Mouse (Mus musculus): Measurements from ENCODE around the gene Eva1c. TPM values are rescaled to one million over a fixed set of nuclear protein-coding genes. Genes with fewer than 3 reads are reported as not detected.
A peak's percentile ranks its signal among the peaks of the same experiment; 100 is the strongest.

The Eva1c gene
- polyA plus RNA-seq, 1 experiment from 2014 or later = 1.2 TPM

DNA sequence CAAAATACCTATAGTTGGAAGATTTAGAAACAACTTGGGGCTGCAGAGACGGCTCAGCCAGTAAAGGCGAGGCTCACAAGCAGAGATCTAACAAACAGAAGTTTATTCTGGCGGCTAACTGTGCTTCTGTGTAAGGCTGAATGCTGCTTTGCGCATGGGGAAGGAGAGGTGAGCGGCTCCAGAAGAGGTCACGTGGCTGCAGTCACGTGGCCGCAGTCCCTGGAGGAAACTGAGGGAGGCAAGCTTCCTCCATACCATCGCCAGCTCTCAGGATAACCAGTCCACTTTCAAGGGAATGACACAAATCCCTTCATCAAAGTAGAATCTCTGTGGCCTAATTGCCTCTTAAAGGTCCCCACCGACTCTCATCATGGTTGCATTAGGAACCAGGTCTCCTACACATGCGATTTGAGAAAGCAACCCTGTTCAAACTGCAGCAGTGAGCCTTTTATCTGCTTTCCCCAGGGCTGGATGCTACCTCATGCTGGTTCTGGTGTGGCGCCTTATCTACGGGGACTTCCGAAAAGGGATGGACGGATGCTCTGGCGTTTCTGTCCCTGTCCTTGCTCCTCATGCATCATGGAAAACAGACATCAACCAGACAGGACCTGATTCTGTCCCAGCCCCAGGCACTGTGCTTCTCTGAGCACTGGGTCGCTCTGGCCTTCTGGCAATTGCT is 84.5 kb downstream of the Eva1c start:
- no peak overlapping the region for H3K4me3 ChIP-seq (replicated peaks; ENCODE audit: low read depth, low read length)
- ATAC-seq (replicated peaks; ENCODE audit: low FRiP score, low read depth) = no peak
- no peak overlapping the region for H3K9ac ChIP-seq (ENCODE audit: low read depth, low read length)
- no peaks in the 10 kb centered on the region for H3K27me3 ChIP-seq (ENCODE audit: insufficient read depth, low read length)
- H3K36me3 ChIP-seq (ENCODE audit: insufficient read depth, low read length) = no peaks in the 10 kb centered on the region
- no peaks in the 10 kb centered on the region for H3K9me3 ChIP-seq (replicated peaks; ENCODE audit: low read length)
- DNase-seq (ENCODE audit: low spot score) = no peak
- H3K4me2 ChIP-seq (ENCODE audit: low read length) = no peak overlapping the region
- 84% methylated on average over 17 of the region's 17 CpGs for WGBS
- no peak overlapping the region for H3K27ac ChIP-seq
- H3K4me1 ChIP-seq (replicated peaks; ENCODE audit: insufficient read depth, low read length) = no peaks in the 10 kb centered on the region
- TF ChIP-seq CTCF (IDR thresholded peaks at IDR 0.05; ENCODE audit: low read depth) = no peak

DNA sequence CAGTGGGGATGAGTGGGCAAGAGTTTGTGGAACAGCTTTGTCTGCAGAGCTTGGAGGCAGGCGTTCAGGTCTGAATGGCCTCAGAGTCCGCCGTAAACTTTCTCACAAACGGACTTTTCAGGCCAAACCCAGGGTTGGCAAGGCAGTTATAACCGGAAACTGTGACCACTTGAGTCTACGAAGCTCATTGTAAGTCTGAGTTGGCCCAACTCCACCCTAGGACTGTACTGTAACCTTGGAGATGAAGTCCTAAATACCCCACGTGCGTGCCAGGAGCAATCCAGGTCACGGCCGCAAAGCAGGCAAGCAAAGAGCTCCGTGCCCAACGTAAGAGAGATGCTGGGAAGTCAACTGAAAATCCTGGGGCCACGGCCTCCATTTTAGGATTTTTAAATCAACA is 85.2 kb downstream of the Eva1c start:
- Histone ChIP-seq H3K27ac (no peak overlapping the region), H3K4me3 (replicated peaks; ENCODE audit: low read depth, low read length) (no peak overlapping the region), H3K4me1 (replicated peaks; ENCODE audit: insufficient read depth, low read length) (0 out of 2 replicates have a peak, but pooled peaks cover 4% of the 10 kb centered on the region), H3K4me2 (ENCODE audit: low read length) (no peak overlapping the region), H3K9me3 (replicated peaks; ENCODE audit: low read length) (no peaks in the 10 kb centered on the region), H3K36me3 (ENCODE audit: insufficient read depth, low read length) (no peaks in the 10 kb centered on the region), H3K9ac (ENCODE audit: low read depth, low read length) (no peak overlapping the region), H3K27me3 (ENCODE audit: insufficient read depth, low read length) (no peaks in the 10 kb centered on the region)
- 79% methylated on average over 13 of the region's 13 CpGs for WGBS
- ATAC-seq (replicated peaks; ENCODE audit: low FRiP score, low read depth) (no peak), DNase-seq (ENCODE audit: low spot score) (no peak)
- no peak for TF ChIP-seq CTCF (IDR thresholded peaks at IDR 0.05; ENCODE audit: low read depth)

DNA sequence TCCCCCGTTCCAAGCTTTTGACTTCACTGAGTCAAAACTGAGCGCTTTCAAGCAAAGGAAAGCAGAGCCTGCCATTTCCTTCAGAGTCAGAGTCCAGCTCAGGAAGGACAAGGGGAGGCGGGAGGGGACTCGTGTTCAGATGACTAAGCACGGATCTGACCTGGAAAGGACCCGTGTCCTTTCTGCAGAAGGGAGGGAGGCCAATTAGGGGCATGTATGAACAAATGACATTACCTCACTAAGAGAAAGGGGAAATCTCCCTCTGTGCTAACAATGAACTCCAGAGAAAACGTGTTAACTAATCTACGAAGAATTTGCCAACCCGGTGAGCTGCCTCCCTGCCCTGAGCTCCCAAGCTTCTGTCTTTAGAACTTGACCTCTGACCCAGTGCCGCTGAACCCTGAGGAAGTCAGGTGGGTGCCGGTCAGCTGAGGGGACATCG is 89.5 kb downstream of the Eva1c start:
- no peaks in the 10 kb centered on the region for H3K9me3 ChIP-seq (replicated peaks; ENCODE audit: low read length)
- no peak overlapping the region for H3K4me3 ChIP-seq (replicated peaks; ENCODE audit: low read depth, low read length)
- H3K27ac ChIP-seq = peak overlapping the region; percentile 48; the same call in 1 of the 2 replicates
- 0 out of 2 replicates have a peak, but pooled peaks cover 4% of the 10 kb centered on the region for H3K4me1 ChIP-seq (replicated peaks; ENCODE audit: insufficient read depth, low read length)
- H3K4me2 ChIP-seq (ENCODE audit: low read length) = peak overlapping the region; percentile 45
- ATAC-seq (replicated peaks; ENCODE audit: low FRiP score, low read depth) (peak; percentile 74), DNase-seq (ENCODE audit: low spot score) (peak; percentile 78)
- peak overlapping the region; percentile 3; the same call in 1 of the 2 replicates for H3K9ac ChIP-seq (ENCODE audit: low read depth, low read length)
- 12% methylated on average over 12 of the region's 12 CpGs for WGBS
- no peak for TF ChIP-seq CTCF (IDR thresholded peaks at IDR 0.05; ENCODE audit: low read depth)
- no peaks in the 10 kb centered on the region for H3K27me3 ChIP-seq (ENCODE audit: insufficient read depth, low read length)
- no peaks in the 10 kb centered on the region for H3K36me3 ChIP-seq (ENCODE audit: insufficient read depth, low read length)

DNA sequence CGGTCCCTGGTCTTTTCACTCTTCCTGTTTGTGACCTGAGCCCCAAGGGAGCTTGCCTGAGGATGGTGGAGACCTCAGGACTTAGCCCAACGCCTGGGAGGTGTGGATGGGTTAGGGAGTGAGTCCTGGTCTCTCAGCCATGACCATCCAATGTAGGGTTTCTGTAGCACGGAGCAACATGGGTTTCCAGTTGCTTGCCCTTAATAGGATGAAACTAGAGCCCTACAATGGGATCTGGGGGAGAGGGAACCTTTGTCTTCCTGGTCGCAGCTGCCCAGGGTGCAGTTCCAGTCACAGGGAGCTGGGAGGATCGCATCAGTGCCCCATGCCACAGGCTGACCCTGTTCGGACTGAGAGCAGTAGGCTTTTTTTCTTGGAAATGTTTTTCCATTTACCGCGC is 90.6 kb downstream of the Eva1c start:
- Histone ChIP-seq H3K9ac (ENCODE audit: low read depth, low read length) (no peak overlapping the region), H3K36me3 (ENCODE audit: insufficient read depth, low read length) (no peaks in the 10 kb centered on the region), H3K4me2 (ENCODE audit: low read length) (no peak overlapping the region), H3K4me3 (replicated peaks; ENCODE audit: low read depth, low read length) (no peak overlapping the region), H3K9me3 (replicated peaks; ENCODE audit: low read length) (no peaks in the 10 kb centered on the region), H3K4me1 (replicated peaks; ENCODE audit: insufficient read depth, low read length) (0 out of 2 replicates have a peak, but pooled peaks cover 4% of the 10 kb centered on the region), H3K27me3 (ENCODE audit: insufficient read depth, low read length) (no peaks in the 10 kb centered on the region), H3K27ac (peak overlapping the region; percentile 42; the same call in 1 of the 2 replicates)
- 38% methylated on average over 8 of the region's 8 CpGs for WGBS
- DNase-seq (ENCODE audit: low spot score) = peak; percentile 87
- TF ChIP-seq CTCF (IDR thresholded peaks at IDR 0.05; ENCODE audit: low read depth) = no peak
- peak; percentile 87 for ATAC-seq (replicated peaks; ENCODE audit: low FRiP score, low read depth)

DNA sequence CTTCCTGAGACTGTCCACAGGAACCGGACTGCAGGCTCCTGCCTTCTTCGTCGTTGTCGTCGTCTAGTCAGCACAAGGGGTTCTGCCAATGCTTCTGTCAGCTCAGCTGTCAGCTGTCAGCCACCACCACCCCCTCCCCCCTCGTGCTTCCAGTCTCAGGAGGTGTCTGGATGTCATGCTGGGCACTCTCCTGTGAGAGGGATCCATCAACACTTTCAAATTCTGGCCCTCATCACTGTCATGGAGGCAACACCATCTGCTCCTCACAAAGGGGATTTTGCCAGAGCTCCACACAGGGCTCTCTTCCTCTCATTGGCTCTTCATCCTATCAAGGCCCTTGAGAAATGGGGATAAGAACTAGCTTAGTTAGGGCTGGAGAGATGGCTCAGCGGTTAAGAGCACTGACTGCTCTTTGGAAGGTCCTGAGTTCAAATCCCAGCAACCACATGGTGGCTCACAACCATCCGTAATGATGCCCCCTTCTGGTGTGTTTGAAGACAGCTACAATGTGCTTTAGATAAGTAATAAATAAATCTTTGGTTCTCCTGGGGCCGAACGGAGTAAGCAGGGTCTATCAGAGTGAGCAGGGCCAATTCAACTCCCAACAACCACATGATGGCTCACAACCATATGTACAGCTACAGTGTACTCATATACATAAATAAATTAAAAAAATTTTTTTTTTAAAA is 95.1 kb downstream of the Eva1c start:
- Histone ChIP-seq H3K27ac (no peak overlapping the region), H3K9me3 (replicated peaks; ENCODE audit: low read length) (no peaks in the 10 kb centered on the region), H3K4me3 (replicated peaks; ENCODE audit: low read depth, low read length) (no peak overlapping the region), H3K4me2 (ENCODE audit: low read length) (no peak overlapping the region), H3K9ac (ENCODE audit: low read depth, low read length) (no peak overlapping the region), H3K4me1 (replicated peaks; ENCODE audit: insufficient read depth, low read length) (no peaks in the 10 kb centered on the region), H3K36me3 (ENCODE audit: insufficient read depth, low read length) (peaks cover 4% of the 10 kb centered on the region; the same call in 1 of the 2 replicates), H3K27me3 (ENCODE audit: insufficient read depth, low read length) (no peaks in the 10 kb centered on the region)
- 61% methylated on average over 10 of the region's 10 CpGs for WGBS
- no peak for TF ChIP-seq CTCF (IDR thresholded peaks at IDR 0.05; ENCODE audit: low read depth)
- ATAC-seq (replicated peaks; ENCODE audit: low FRiP score, low read depth) (no peak), DNase-seq (ENCODE audit: low spot score) (no peak)

DNA sequence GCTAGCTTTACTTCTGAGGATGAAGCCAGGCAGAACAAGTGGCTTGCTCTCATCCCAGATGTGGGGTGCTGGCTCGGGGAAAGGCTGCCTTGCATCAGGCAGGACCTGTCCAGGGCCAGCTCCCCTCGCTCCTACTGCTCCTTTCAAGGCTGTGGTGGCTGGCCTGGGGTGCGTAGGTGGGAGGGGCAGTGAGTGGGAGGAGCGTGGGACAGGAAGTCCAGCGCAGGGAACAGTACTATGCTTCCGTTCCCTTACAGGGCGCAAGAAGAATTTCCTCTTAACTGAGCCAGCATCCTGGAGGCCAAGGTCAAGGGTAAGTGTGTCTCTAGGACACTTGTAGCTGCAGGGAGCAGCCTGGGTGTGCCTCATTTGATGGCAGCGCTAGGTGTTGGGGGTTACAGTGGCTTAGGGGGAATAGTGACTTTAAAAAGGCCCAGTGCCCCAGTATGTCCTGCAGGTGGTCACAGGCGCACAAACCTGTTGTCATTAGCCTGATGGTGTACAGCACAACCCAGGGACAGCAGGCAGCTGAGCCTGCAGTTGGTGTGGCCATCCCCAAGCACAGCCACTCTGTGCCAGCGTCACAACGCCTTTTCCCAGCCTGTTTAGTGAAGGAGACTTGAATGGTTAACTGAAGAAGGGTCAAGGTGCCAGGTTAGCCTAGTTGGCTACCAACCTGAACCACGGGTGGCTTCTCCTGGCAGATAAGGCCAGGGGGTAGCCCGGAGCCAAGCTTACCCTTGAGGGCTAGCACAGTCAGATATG is 98.3 kb downstream of the Eva1c start:
- Histone ChIP-seq H3K27ac (no peak overlapping the region), H3K9ac (ENCODE audit: low read depth, low read length) (no peak overlapping the region), H3K36me3 (ENCODE audit: insufficient read depth, low read length) (peaks cover 4% of the 10 kb centered on the region; the same call in 1 of the 2 replicates), H3K27me3 (ENCODE audit: insufficient read depth, low read length) (no peaks in the 10 kb centered on the region), H3K4me3 (replicated peaks; ENCODE audit: low read depth, low read length) (no peak overlapping the region), H3K4me2 (ENCODE audit: low read length) (no peak overlapping the region), H3K9me3 (replicated peaks; ENCODE audit: low read length) (no peaks in the 10 kb centered on the region), H3K4me1 (replicated peaks; ENCODE audit: insufficient read depth, low read length) (no peaks in the 10 kb centered on the region)
- no peak for TF ChIP-seq CTCF (IDR thresholded peaks at IDR 0.05; ENCODE audit: low read depth)
- DNase-seq (ENCODE audit: low spot score) (peak; percentile 40), ATAC-seq (replicated peaks; ENCODE audit: low FRiP score, low read depth) (peak; percentile 56; the same call in 1 of the 2 replicates)
- WGBS = 78% methylated on average over 13 of the region's 13 CpGs

All from kidney, postnatal 0 days (tissue).